Mouse (Mus musculus) kidney, adult 2 months (tissue): ENCODE results near the gene Acox2. TPM values are rescaled to one million over a fixed set of nuclear protein-coding genes. Genes with fewer than 3 reads are reported as not detected.

Source experiments
- DNase-seq: peaks from one replicate; pipeline ENCODE4 v3.0.0; 2021
- H3K27ac ChIP-seq: fragments of 200-500 bp; 2 replicates; pipeline ENCODE4 v1.5.1; 2012; ENCODE audit warnings: low read depth, low read length, control low read depth, inconsistent platforms; ENCODE audit not compliant: insufficient read depth
- H3K27me3 ChIP-seq: fragments of 200-500 bp; replicated peaks from 2 replicates; pipeline ENCODE4 v1.6.1; 2012; ENCODE audit warnings: mild to moderate bottlenecking, moderate library complexity, low read length, inconsistent platforms; ENCODE audit not compliant: control insufficient read depth, insufficient read depth
- H3K36me3 ChIP-seq: fragments of 200-500 bp; 2 replicates; pipeline ENCODE4 v1.6.1; 2012; ENCODE audit warnings: mild to moderate bottlenecking, moderate library complexity, low read length, inconsistent platforms; ENCODE audit not compliant: control insufficient read depth, insufficient read depth
- H3K4me1 ChIP-seq: fragments of 200-500 bp; 2 replicates; pipeline ENCODE4 v1.6.1; 2011; ENCODE audit warnings: low read length; ENCODE audit not compliant: control insufficient read depth, insufficient read depth
- H3K4me3 ChIP-seq: fragments of 200-500 bp; 2 replicates; pipeline ENCODE4 v1.5.1; 2011; ENCODE audit warnings: mild to moderate bottlenecking, low read depth, low read length, control low read depth; ENCODE audit not compliant: insufficient read depth
- CTCF ChIP-seq: fragments of 200-500 bp; conservative IDR thresholded peaks from 2 replicates; pipeline ENCODE4 v1.5.1; 2011; ENCODE audit warnings: low read depth, mild to moderate bottlenecking, control low read depth, low read length, moderate library complexity, mixed read lengths; ENCODE audit not compliant: insufficient read depth, insufficient read length
- POLR2A ChIP-seq: fragments of 200-500 bp; IDR thresholded peaks from one replicate; pipeline ENCODE4 v1.6.1; 2011; ENCODE audit warnings: low read depth, low read length, control low read depth
- WGBS: fragments of 180-500 bp; shearing (Covaris S2); methylation state at CpG from one replicate; pipeline ENCODE4 v1.1.7; 2018; 5-methylcytosine and 5-hydroxymethylcytosine counted together
- polyA plus RNA-seq: library from polyadenylated mRNA; depleted of rRNA; stranded (reverse); fragments of >200 nt; gene quantifications from 2 replicates; pipeline ENCODE4 v1.2.3, GENCODE M21; 2012

Gene Acox2
- polyA plus RNA-seq, 1 experiment, result 190 TPM

DNA sequence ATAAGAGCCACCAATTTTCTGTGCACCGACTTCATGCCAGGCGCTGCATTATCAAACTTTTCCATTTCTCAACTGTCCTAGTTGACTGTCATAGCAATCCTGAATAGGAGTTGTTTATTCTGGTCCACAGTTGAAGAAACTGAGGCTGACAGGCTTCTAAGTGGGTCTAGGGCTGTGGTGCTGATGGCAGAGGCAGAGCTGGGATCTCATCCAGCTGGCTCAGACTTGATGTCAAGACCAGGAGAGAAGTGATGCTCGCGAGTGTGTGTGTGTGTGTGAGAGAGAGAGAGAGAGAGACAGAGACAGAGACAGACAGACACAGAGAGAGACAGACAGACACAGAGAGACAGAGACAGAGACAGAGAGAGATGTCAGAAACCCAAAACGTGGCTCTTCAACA, 58.4 kb downstream of the Acox2 start:
- no peaks in the 10 kb centered on the region for H3K36me3 ChIP-seq
- no peak overlapping the region for H3K27ac ChIP-seq
- WGBS, result 83% methylated on average over 5 of the region's 5 CpGs
- no peak for DNase-seq
- H3K4me1 ChIP-seq, result no peaks in the 10 kb centered on the region
- no peaks in the 10 kb centered on the region for H3K27me3 ChIP-seq
- no peak overlapping the region for H3K4me3 ChIP-seq
- no peak for TF ChIP-seq CTCF
- no peak for TF ChIP-seq POLR2A

DNA sequence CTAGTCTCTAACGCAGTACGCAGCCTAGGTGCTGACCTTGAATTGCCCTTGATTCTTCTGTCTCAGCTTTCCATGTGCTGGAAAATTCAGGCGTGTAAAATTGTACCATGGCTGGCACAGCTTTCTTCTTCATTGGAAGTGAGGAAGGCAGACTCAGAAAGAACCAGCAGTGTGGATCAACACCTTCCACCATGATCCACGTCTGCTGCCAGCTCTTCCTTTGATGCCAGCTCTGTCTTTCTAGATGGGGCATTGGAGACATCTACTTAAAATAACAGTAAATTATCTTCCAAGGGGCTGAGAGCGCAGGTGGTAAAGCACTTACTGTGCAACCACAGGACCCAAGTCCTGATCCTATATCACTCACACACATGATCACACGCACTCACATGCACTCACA, 66.4 kb downstream of the Acox2 start:
- Histone ChIP-seq H3K27ac (no peak overlapping the region), H3K36me3 (no peaks in the 10 kb centered on the region), H3K4me3 (no peak overlapping the region), H3K4me1 (no peaks in the 10 kb centered on the region), H3K27me3 (no peaks in the 10 kb centered on the region)
- no peak for TF ChIP-seq CTCF
- no peak for TF ChIP-seq POLR2A
- no peak for DNase-seq
- 91% methylated on average over 6 of the region's 6 CpGs for WGBS

DNA sequence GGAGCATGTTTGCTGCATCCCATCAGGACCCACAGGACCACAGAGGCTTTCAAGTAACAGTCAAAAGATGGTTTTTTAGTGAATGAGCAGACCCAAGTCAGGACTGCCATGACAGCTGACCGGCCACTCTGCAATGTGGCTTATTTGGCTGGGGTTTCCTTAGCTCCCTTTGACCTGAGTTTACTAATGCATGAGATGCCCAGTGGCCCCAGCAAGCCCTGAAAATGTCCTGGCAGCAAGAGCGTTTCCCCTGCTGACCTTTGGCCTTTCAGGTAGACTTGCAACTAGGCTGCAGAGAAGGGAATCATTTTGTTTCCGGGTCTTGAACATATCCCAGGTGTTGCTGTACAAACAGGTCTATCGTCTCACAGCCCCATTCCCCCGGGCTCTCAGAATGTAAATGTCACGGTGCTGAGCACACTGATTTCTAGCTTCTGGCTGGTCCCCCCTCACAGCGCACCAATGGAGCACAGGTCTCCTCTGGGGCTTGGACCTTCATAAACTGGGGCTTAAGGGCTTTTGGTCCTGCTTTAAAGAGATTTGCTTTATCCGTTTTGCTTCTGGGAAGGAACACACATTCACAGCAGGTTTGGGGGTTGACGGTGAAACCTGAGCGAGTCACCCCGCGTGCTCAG, 67.7 kb downstream of the Acox2 start:
- no peaks in the 10 kb centered on the region for H3K36me3 ChIP-seq
- H3K27ac ChIP-seq, result no peak overlapping the region
- peak; percentile 23 for DNase-seq
- H3K4me1 ChIP-seq, result no peaks in the 10 kb centered on the region
- WGBS, result 49% methylated on average over 12 of the region's 12 CpGs
- no peaks in the 10 kb centered on the region for H3K27me3 ChIP-seq
- no peak overlapping the region for H3K4me3 ChIP-seq
- TF ChIP-seq CTCF (no peak), POLR2A (no peak)

DNA sequence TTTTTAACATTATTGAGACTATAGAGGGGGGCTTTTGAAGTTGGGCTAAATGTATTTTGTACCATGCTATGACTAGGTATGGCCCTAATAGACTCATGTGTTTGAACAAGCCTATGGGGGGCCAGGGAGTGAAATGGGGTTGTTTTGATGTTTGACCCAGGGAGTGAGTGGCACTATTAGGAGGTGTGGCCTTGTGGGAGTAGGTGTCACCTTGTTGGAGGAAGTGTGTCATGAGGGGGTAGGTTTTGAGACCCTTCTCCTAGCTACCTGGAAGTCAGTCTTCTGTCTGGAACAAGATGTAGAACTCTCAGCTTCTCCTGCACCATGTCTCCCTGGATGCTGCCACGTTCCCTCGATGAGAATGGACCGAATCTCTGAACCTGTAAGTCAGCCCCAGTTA, 68.6 kb downstream of the Acox2 start:
- H3K27ac ChIP-seq, result no peak overlapping the region
- TF ChIP-seq POLR2A (no peak), CTCF (no peak)
- H3K4me1 ChIP-seq, result no peaks in the 10 kb centered on the region
- WGBS, result 88% methylated on average over 3 of the region's 3 CpGs
- no peaks in the 10 kb centered on the region for H3K36me3 ChIP-seq
- H3K4me3 ChIP-seq, result no peak overlapping the region
- no peaks in the 10 kb centered on the region for H3K27me3 ChIP-seq
- no peak for DNase-seq

DNA sequence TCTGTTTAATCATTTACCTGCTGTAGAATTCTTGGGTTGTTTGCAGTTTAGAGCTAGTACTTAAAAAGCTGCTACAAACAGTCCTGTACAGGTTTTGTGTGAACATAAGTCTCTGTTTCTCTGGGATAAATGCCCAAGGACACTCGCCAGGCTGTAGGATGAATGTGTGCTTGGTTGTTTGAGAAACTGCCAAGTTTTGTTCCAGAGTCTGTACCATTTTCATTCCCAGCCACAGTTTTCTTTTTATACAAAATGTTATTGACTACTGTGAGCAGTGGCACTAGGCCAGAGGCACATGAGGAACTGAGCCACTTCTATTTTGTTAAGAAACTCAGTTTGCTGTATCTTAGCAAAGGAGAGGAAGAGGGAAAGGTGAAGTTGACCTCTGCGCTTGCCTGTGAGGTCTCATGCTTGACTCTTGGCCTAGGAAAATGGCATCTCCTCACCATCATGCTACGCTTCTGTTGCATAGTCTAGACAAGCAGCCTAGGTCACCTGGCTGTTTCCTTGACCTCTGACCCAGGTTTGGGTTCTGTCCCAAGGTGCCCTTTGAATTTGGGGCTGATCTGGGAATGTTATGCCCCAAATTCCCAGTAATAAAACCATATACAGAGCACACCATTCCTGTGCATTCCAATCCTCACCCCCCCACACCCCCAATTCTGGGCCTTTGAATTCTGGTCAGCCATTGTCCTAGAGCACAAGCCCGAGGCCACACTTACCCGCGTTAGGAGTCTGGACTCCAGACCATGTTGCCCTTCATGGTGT, 72.7 kb downstream of the Acox2 start:
- Histone ChIP-seq H3K36me3 (no peaks in the 10 kb centered on the region), H3K27me3 (no peaks in the 10 kb centered on the region), H3K27ac (peak overlapping the region; percentile 49), H3K4me3 (no peak overlapping the region), H3K4me1 (no peaks in the 10 kb centered on the region)
- TF ChIP-seq CTCF, result no peak
- 77% methylated on average over 6 of the region's 6 CpGs for WGBS
- DNase-seq, result peak; percentile 54

DNA sequence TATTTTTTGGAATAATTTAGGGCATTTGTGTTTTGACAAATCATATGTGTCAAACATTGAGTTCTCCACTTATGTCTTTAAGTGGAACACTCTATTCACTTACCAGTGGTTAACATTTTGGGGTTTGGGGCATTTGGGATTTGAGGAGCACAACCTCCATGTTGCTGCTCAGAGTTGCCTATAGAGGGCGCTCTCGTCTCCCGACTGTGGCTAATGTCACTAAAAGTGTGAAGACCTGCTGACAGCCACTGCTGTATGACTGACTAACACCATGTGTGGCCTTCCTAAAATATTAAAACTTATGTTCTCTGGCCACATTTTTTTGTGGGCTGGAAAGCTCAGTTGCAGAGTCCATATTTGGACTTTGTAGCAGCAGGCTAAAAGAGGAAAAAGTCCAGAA, 75.8 kb downstream of the Acox2 start:
- no peak for DNase-seq
- H3K4me1 ChIP-seq, result no peaks in the 10 kb centered on the region
- H3K27me3 ChIP-seq, result no peaks in the 10 kb centered on the region
- H3K27ac ChIP-seq, result no peak overlapping the region
- WGBS, result 52% methylated on average over 3 of the region's 3 CpGs
- no peaks in the 10 kb centered on the region for H3K36me3 ChIP-seq
- H3K4me3 ChIP-seq, result no peak overlapping the region
- TF ChIP-seq CTCF, result peak; percentile 59
- no peak for TF ChIP-seq POLR2A

DNA sequence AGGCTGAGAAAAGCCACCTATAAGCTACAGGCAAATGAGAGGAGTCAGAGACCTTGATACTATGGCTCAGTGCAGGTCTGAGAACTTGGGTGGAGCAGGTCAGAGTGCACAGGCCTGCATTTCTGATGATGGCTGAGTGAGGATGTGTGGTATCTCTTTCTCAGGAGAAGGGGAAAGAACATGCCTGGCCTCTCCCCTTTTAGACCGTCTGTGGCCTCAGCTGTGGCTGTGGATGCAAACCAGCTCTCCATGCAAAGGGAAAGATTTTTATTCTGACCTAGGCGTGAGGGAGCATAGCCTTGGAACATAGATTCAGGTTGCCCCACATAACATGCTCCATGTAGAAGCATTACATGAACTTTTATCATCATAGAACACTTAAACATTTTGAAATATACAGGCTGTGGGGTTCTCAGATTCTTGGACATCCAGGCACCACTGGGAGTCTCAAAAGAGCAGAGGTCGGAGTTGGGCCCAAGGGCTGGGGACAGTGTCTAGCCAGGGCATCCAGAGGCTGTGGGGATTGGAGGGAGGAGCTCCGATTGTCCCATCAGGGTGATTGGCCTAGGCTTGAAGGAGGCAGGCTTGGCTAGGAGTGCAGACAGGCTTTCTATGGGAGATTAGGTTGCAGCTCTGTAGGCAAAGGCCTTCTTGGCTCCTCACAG, 78.7 kb downstream of the Acox2 start:
- no peak overlapping the region for H3K4me3 ChIP-seq
- H3K36me3 ChIP-seq, result no peaks in the 10 kb centered on the region
- H3K27ac ChIP-seq, result no peak overlapping the region
- no peak for DNase-seq
- TF ChIP-seq CTCF (no peak), POLR2A (no peak)
- 75% methylated on average over 4 of the region's 4 CpGs for WGBS
- no peaks in the 10 kb centered on the region for H3K4me1 ChIP-seq
- H3K27me3 ChIP-seq, result no peaks in the 10 kb centered on the region
